Mouse (Mus musculus) midbrain, embryonic 13.5 days (tissue): ENCODE results near the gene Itprip. TPM values are rescaled to one million over a fixed set of nuclear protein-coding genes. Genes with fewer than 3 reads are reported as not detected.
A peak's percentile ranks its signal among the peaks of the same experiment; 100 is the strongest.

ENCODE experiments used
- ATAC-seq: fragments of 200-750 bp; cut with Nextera tagmentation; 2 replicates; pipeline ENCODE4 v1.8.0; 2017; ENCODE audit warnings: mild to moderate bottlenecking, moderate TSS enrichment, moderate library complexity
- H3K27ac ChIP-seq: fragments of 300-500 bp; sonication (generic); 2 replicates; pipeline ENCODE4 v1.5.1; 2015; ENCODE audit warnings: inconsistent platforms, mild to moderate bottlenecking, moderate library complexity
- H3K27me3 ChIP-seq: fragments of 300-500 bp; sonication (generic); 2 replicates; pipeline ENCODE4 v1.6.1; 2015; ENCODE audit warnings: mild to moderate bottlenecking, inconsistent platforms
- H3K36me3 ChIP-seq: fragments of 300-500 bp; sonication (generic); 2 replicates; pipeline ENCODE4 v1.6.1; 2015; ENCODE audit warnings: mild to moderate bottlenecking, inconsistent platforms
- H3K4me1 ChIP-seq: fragments of 300-500 bp; sonication (generic); replicated peaks from 2 replicates; pipeline ENCODE4 v1.6.1; 2015; ENCODE audit warnings: inconsistent platforms
- H3K4me2 ChIP-seq: fragments of 300-500 bp; sonication (generic); replicated peaks from 2 replicates; pipeline ENCODE4 v1.6.1; 2015; ENCODE audit warnings: moderate library complexity, mild to moderate bottlenecking, inconsistent platforms
- H3K4me3 ChIP-seq: fragments of 300-500 bp; sonication (generic); replicated peaks from 2 replicates; pipeline ENCODE4 v1.5.1; 2015; ENCODE audit warnings: mild to moderate bottlenecking, inconsistent platforms
- H3K9ac ChIP-seq: fragments of 300-500 bp; sonication (generic); replicated peaks from 2 replicates; pipeline ENCODE4 v1.6.1; 2015; ENCODE audit warnings: mild to moderate bottlenecking, inconsistent platforms
- H3K9me3 ChIP-seq: fragments of 300-500 bp; sonication (generic); 2 replicates; pipeline ENCODE4 v1.6.1; 2016; ENCODE audit warnings: mild to moderate bottlenecking, inconsistent platforms
- WGBS: fragments of 180-500 bp; shearing (Covaris S2); methylation state at CpG from one replicate; pipeline ENCODE4 v1.1.7; 2015; 5-methylcytosine and 5-hydroxymethylcytosine counted together
- polyA plus RNA-seq: library from polyadenylated mRNA; unstranded; fragments of >200 nt; fragmentation: Nextera tagmentation; extraction: Ambion mirVana; gene quantifications from 2 replicates; pipeline ENCODE4 v1.2.1, GENCODE M21; 2015

The Itprip gene
- polyA plus RNA-seq, 1 experiment from 2014 or later = 8.5 TPM

GRCm38 (mm10) chr19:47934146-47934545, 15.0 kb upstream of the Itprip start:
- H3K9ac ChIP-seq = no peak overlapping the region
- no peaks in the 10 kb centered on the region for H3K36me3 ChIP-seq
- peaks cover 17% of the 10 kb centered on the region for H3K4me1 ChIP-seq
- H3K27me3 ChIP-seq = peaks cover 4% of the 10 kb centered on the region; the same call in 1 of the 2 replicates
- no peaks in the 10 kb centered on the region for H3K9me3 ChIP-seq
- ATAC-seq = no peak
- no peak overlapping the region for H3K4me3 ChIP-seq
- 93% methylated on average over 8 of the region's 8 CpGs for WGBS
- no peak overlapping the region for H3K27ac ChIP-seq
- H3K4me2 ChIP-seq = no peak overlapping the region

- Histone ChIP-seq H3K9me3 (no peaks in the 10 kb centered on the region), H3K36me3 (no peaks in the 10 kb centered on the region), H3K4me3 (no peak overlapping the region), H3K4me1 (peaks cover 6% of the 10 kb centered on the region; the same call in 1 of the 2 replicates), H3K9ac (no peak overlapping the region), H3K4me2 (no peak overlapping the region), H3K27ac (no peak overlapping the region), H3K27me3 (no peaks in the 10 kb centered on the region; the same call in 1 of the 2 replicates)
- ATAC-seq = 0 out of 2 replicates have a peak, but pooled peaks have one; percentile 75
- WGBS = 42% methylated on average over 7 of the region's 7 CpGs
These were observed 13.0 kb upstream of the Itprip start for GRCm38 (mm10) chr19:47931982-47932638.

GRCm38 (mm10) chr19:47929043-47929442, 9.9 kb upstream of the Itprip start:
- no peaks in the 10 kb centered on the region for H3K9me3 ChIP-seq
- WGBS = 93% methylated on average over 4 of the region's 4 CpGs
- H3K27ac ChIP-seq = no peak overlapping the region
- no peaks in the 10 kb centered on the region for H3K36me3 ChIP-seq
- ATAC-seq = no peak
- no peak overlapping the region for H3K4me3 ChIP-seq
- no peaks in the 10 kb centered on the region for H3K27me3 ChIP-seq
- no peak overlapping the region for H3K4me2 ChIP-seq
- no peak overlapping the region for H3K9ac ChIP-seq
- H3K4me1 ChIP-seq = no peaks in the 10 kb centered on the region

- no peaks in the 10 kb centered on the region for H3K36me3 ChIP-seq
- no peak overlapping the region for H3K27ac ChIP-seq
- WGBS = 86% methylated on average over 2 of the region's 2 CpGs
- no peaks in the 10 kb centered on the region for H3K9me3 ChIP-seq
- H3K27me3 ChIP-seq = no peaks in the 10 kb centered on the region
- H3K4me3 ChIP-seq = no peak overlapping the region
- ATAC-seq = no peak
- H3K4me2 ChIP-seq = no peak overlapping the region
- H3K9ac ChIP-seq = no peak overlapping the region
- H3K4me1 ChIP-seq = no peaks in the 10 kb centered on the region
These were observed 7.9 kb upstream of the Itprip start for GRCm38 (mm10) chr19:47927032-47927431.

GRCm38 (mm10) chr19:47925819-47926218, 6.7 kb upstream of the Itprip start:
- Histone ChIP-seq H3K36me3 (no peaks in the 10 kb centered on the region), H3K4me2 (no peak overlapping the region), H3K27me3 (no peaks in the 10 kb centered on the region), H3K9me3 (no peaks in the 10 kb centered on the region), H3K27ac (no peak overlapping the region), H3K4me1 (no peaks in the 10 kb centered on the region), H3K4me3 (no peak overlapping the region), H3K9ac (no peak overlapping the region)
- ATAC-seq = no peak
- WGBS = 88% methylated on average over 7 of the region's 7 CpGs

GRCm38 (mm10) chr19:47919966-47920375, 872 bp upstream of the Itprip start:
- H3K9ac ChIP-seq = peak overlapping the region; percentile 77; the same call in 1 of the 2 replicates

GRCm38 (mm10) chr19:47918455-47919101, 521 bp downstream of the Itprip start:
- H3K9me3 ChIP-seq = no peaks in the 10 kb centered on the region
- peak overlapping the region; percentile 84 for H3K27ac ChIP-seq
- peaks cover 24% of the 10 kb centered on the region for H3K4me1 ChIP-seq
- H3K4me2 ChIP-seq = peak overlapping the region; percentile 91
- no peaks in the 10 kb centered on the region for H3K36me3 ChIP-seq
- H3K9ac ChIP-seq = peak overlapping the region; percentile 77
- ATAC-seq = peak; percentile 61
- H3K4me3 ChIP-seq = peak overlapping the region; percentile 81
- WGBS = under 1% methylated on average over 29 of the region's 29 CpGs
- no peaks in the 10 kb centered on the region for H3K27me3 ChIP-seq

More at GRCm38 (mm10) chr19:47919966-47920375, 872 bp upstream of the Itprip start:
- Histone ChIP-seq H3K27me3 (no peaks in the 10 kb centered on the region), H3K27ac (peak overlapping the region; percentile 84; the same call in 1 of the 2 replicates), H3K4me2 (peak overlapping the region; percentile 91), H3K9me3 (no peaks in the 10 kb centered on the region), H3K4me1 (peaks cover 24% of the 10 kb centered on the region), H3K4me3 (peak overlapping the region; percentile 81), H3K36me3 (no peaks in the 10 kb centered on the region)
- ATAC-seq = 0 out of 2 replicates have a peak, but pooled peaks have one; percentile 15
- WGBS = 7% methylated on average over 8 of the region's 8 CpGs

- Histone ChIP-seq H3K4me3 (peak overlapping the region; percentile 81), H3K27ac (no peak overlapping the region), H3K27me3 (no peaks in the 10 kb centered on the region), H3K36me3 (no peaks in the 10 kb centered on the region), H3K9ac (peak overlapping the region; percentile 77), H3K4me1 (peaks cover 24% of the 10 kb centered on the region), H3K9me3 (no peaks in the 10 kb centered on the region), H3K4me2 (peak overlapping the region; percentile 91)
- WGBS = 11% methylated on average over 9 of the region's 9 CpGs
- ATAC-seq = no peak
These were observed 1.1 kb downstream of the Itprip start for GRCm38 (mm10) chr19:47918016-47918415.

GRCm38 (mm10) chr19:47917396-47917795, 1.7 kb downstream of the Itprip start:
- peak overlapping the region; percentile 81 for H3K4me3 ChIP-seq

GRCm38 (mm10) chr19:47915251-47915650, 3.8 kb downstream of the Itprip start:
- ATAC-seq = no peak
- Histone ChIP-seq H3K27me3 (no peaks in the 10 kb centered on the region), H3K27ac (no peak overlapping the region), H3K4me3 (no peak overlapping the region), H3K4me2 (no peak overlapping the region), H3K36me3 (no peaks in the 10 kb centered on the region), H3K9ac (no peak overlapping the region), H3K9me3 (no peaks in the 10 kb centered on the region), H3K4me1 (peaks cover 32% of the 10 kb centered on the region)
- WGBS = 80% methylated on average over 4 of the region's 4 CpGs

More at GRCm38 (mm10) chr19:47917396-47917795, 1.7 kb downstream of the Itprip start:
- Histone ChIP-seq H3K27me3 (no peaks in the 10 kb centered on the region), H3K9ac (peak overlapping the region; percentile 77; the same call in 1 of the 2 replicates), H3K4me1 (peaks cover 24% of the 10 kb centered on the region), H3K9me3 (no peaks in the 10 kb centered on the region), H3K4me2 (peak overlapping the region; percentile 91), H3K27ac (no peak overlapping the region), H3K36me3 (no peaks in the 10 kb centered on the region)
- no peak for ATAC-seq
- 9% methylated on average over 4 of the region's 4 CpGs for WGBS

- no peak for ATAC-seq
- Histone ChIP-seq H3K4me3 (no peak overlapping the region), H3K27ac (no peak overlapping the region), H3K9ac (no peak overlapping the region), H3K4me1 (peaks cover 37% of the 10 kb centered on the region), H3K36me3 (no peaks in the 10 kb centered on the region), H3K9me3 (no peaks in the 10 kb centered on the region), H3K27me3 (no peaks in the 10 kb centered on the region), H3K4me2 (no peak overlapping the region)
- WGBS = 96% methylated on average over 4 of the region's 4 CpGs
These were observed 4.9 kb downstream of the Itprip start for GRCm38 (mm10) chr19:47914191-47914590.

- no peak for ATAC-seq
- Histone ChIP-seq H3K4me3 (no peak overlapping the region), H3K36me3 (no peaks in the 10 kb centered on the region), H3K9me3 (no peaks in the 10 kb centered on the region), H3K4me2 (no peak overlapping the region), H3K4me1 (peaks cover 42% of the 10 kb centered on the region), H3K27me3 (no peaks in the 10 kb centered on the region), H3K27ac (no peak overlapping the region), H3K9ac (no peak overlapping the region)
- 88% methylated on average over 7 of the region's 7 CpGs for WGBS
These were observed 5.8 kb downstream of the Itprip start for GRCm38 (mm10) chr19:47913344-47913743.
